In genomic region chr8:57095169-57095568, GRCm38 (mm10) we compare ENCODE assay signal across 26 mouse cellular contexts.
"Had no signal": no experiment of that assay in that cellular context is flagged by ENCODE, and none has a peak within 500 bp of the region (broad histone marks: within the 10 kb centered on the region; RNA-seq: fewer than 3 reads in every experiment).

No protein-coding gene starts in this region.

- ATAC-seq: forebrain, postnatal 0 days; hindbrain, postnatal 0 days; inflammation-experienced regulatory T-cells, adult 6 months; intestine, embryonic 16.5 days; liver, postnatal 0 days had no signal

- H3K27ac ChIP-seq: gastrocnemius, adult 2 months; heart, embryonic 13.5 days; heart, embryonic 15.5 days; hindbrain, embryonic 13.5 days; hindbrain, embryonic 15.5 days; hindbrain, postnatal 0 days; layer of hippocampus, adult 2 months; left cerebral cortex, adult 2 months; limb, embryonic 15.5 days; liver, embryonic 13.5 days; liver, embryonic 15.5 days had no signal

- H3K9ac ChIP-seq: forebrain, postnatal 0 days; heart, embryonic 13.5 days; heart, embryonic 15.5 days; hindbrain, embryonic 13.5 days; hindbrain, embryonic 15.5 days; limb, embryonic 15.5 days; liver, embryonic 13.5 days; liver, embryonic 15.5 days; liver, postnatal 0 days had no signal

- H3K36me3 ChIP-seq: heart, embryonic 13.5 days; heart, embryonic 15.5 days; hindbrain, embryonic 13.5 days; hindbrain, embryonic 15.5 days; limb, embryonic 15.5 days; liver, embryonic 13.5 days; liver, embryonic 15.5 days had no signal

- H3K4me3 ChIP-seq: gastrocnemius, adult 2 months; heart, embryonic 13.5 days; heart, embryonic 15.5 days; hindbrain, embryonic 13.5 days; hindbrain, embryonic 15.5 days; layer of hippocampus, adult 2 months; left cerebral cortex, adult 2 months; limb, embryonic 15.5 days; liver, embryonic 13.5 days; liver, embryonic 15.5 days had no signal

- H3K9me3 ChIP-seq: heart, embryonic 13.5 days; heart, embryonic 15.5 days; hindbrain, embryonic 13.5 days; hindbrain, embryonic 15.5 days; limb, embryonic 15.5 days; liver, embryonic 13.5 days; liver, embryonic 15.5 days had no signal

- H3K27me3 ChIP-seq: heart, embryonic 13.5 days; heart, embryonic 15.5 days; hindbrain, embryonic 13.5 days; hindbrain, embryonic 15.5 days; limb, embryonic 15.5 days; liver, embryonic 13.5 days; liver, embryonic 15.5 days had no signal

- H3K4me1 ChIP-seq: heart, embryonic 13.5 days; heart, embryonic 15.5 days; hindbrain, embryonic 13.5 days; hindbrain, embryonic 15.5 days; limb, embryonic 15.5 days; liver, embryonic 13.5 days; liver, embryonic 15.5 days had no signal

- H3K4me2 ChIP-seq: heart, embryonic 11.5 days; heart, embryonic 13.5 days; heart, embryonic 15.5 days; hindbrain, embryonic 13.5 days; hindbrain, embryonic 15.5 days; limb, embryonic 15.5 days; liver, embryonic 13.5 days; liver, embryonic 15.5 days had no signal

- DNase-seq: forebrain, postnatal 0 days; gastrocnemius, adult 2 months; gastrocnemius, postnatal 10 days; gastrocnemius, postnatal 25 days; heart, adult 18-20 months; heart, postnatal 14 days; heart, postnatal 36 days; kidney, adult 11 months; kidney, adult 8-10 months; kidney, postnatal 10 days; kidney, postnatal 25 days; kidney, postnatal 4 days; liver, embryonic 13.5 days; liver, postnatal 0 days had no signal
